Mouse (Mus musculus): Measurements from ENCODE around the gene Ntm. TPM values are rescaled to one million over a fixed set of nuclear protein-coding genes. Genes with fewer than 3 reads are reported as not detected.

Ntm gene
- polyA plus RNA-seq, 1 experiment = not detected

DNA sequence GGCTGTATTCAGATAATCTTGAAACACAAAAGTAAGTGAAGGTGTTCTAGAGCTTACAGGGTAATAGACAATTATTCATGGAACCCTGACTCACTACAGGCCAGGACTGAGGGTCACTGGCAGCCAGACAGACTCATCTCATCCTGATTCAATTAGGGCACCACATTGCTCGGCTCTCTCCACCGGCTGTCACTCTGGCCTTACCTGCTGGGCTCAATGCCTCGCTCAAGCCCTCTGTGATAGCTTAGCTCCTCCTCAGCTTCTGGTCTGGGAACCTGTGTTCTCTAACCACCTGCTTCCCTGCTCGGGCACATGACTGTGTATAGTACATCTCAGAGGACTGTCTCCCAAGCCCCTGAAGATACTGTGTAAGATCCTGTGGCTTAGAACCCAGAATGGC is 139.2 kb downstream of the Ntm start:
- Histone ChIP-seq H3ac (ENCODE audit: control insufficient read depth, insufficient read length) (no peak overlapping the region), H3K4me3 (no peak overlapping the region), H3K79me2 (ENCODE audit: control insufficient read depth, insufficient read depth) (no peaks in the 10 kb centered on the region), H3K36me3 (ENCODE audit: control insufficient read depth, insufficient read depth) (no peaks in the 10 kb centered on the region), H3K4me2 (ENCODE audit: low read depth) (no peak overlapping the region), H3K27me3 (ENCODE audit: control insufficient read depth, insufficient read depth, insufficient read length) (no peaks in the 10 kb centered on the region)
- TF ChIP-seq MAX (IDR thresholded peaks at IDR 0.05; ENCODE audit: low read depth) = no peak
- TF ChIP-seq POLR2A (IDR thresholded peaks at IDR 0.05; ENCODE audit: insufficient read length, low read depth) = no peak
- TF ChIP-seq USF1 (IDR thresholded peaks at IDR 0.05; ENCODE audit: low read depth) = no peak
- no peak for TF ChIP-seq POLR2AphosphoS2 (IDR thresholded peaks at IDR 0.05; ENCODE audit: insufficient read length, low read depth)
- TF ChIP-seq TCF12 (IDR thresholded peaks at IDR 0.05; ENCODE audit: insufficient read depth, poor library complexity, severe bottlenecking) = no peak
- no peak for TF ChIP-seq SRF (IDR thresholded peaks at IDR 0.05; ENCODE audit: control insufficient read depth, insufficient read length, low read depth)
- TF ChIP-seq MYOG (IDR thresholded peaks at IDR 0.05; ENCODE audit: control insufficient read depth in 1 of 3, insufficient read depth in 1 of 3, insufficient read length in 2 of 3, low read depth in 2 of 3) = no peak
- TF ChIP-seq REST (IDR thresholded peaks at IDR 0.05; ENCODE audit: insufficient read depth, insufficient read length) = no peak

DNA sequence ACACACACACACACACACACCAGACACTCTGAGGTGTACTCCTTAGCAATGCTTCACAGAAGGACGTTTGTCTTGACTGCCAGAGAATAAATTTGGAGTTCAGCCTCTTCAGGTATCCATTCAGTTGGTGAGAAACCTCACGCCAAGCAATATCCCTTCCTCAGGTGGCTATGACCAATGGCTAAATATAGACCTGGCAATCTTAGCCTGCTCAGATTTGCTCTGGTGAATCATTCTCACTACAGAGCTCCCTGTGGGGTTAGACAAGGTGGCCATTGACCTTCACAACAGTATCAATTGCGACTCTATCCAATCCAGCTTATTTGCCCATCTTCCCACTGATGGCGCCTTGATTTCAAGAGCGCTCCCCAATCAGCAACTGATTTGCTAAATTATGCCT is 150.3 kb downstream of the Ntm start:
- H3ac ChIP-seq (ENCODE audit: control insufficient read depth, insufficient read length) = no peak overlapping the region
- H3K4me3 ChIP-seq = no peak overlapping the region
- no peaks in the 10 kb centered on the region for H3K27me3 ChIP-seq (ENCODE audit: control insufficient read depth, insufficient read depth, insufficient read length)
- H3K4me2 ChIP-seq (ENCODE audit: low read depth) = no peak overlapping the region
- H3K36me3 ChIP-seq (ENCODE audit: control insufficient read depth, insufficient read depth) = no peaks in the 10 kb centered on the region
- H3K79me2 ChIP-seq (ENCODE audit: control insufficient read depth, insufficient read depth) = no peaks in the 10 kb centered on the region
- TF ChIP-seq MAX (IDR thresholded peaks at IDR 0.05; ENCODE audit: low read depth) (no peak), MYOG (IDR thresholded peaks at IDR 0.05; ENCODE audit: control insufficient read depth in 1 of 3, insufficient read depth in 1 of 3, insufficient read length in 2 of 3, low read depth in 2 of 3) (no peak), TCF12 (IDR thresholded peaks at IDR 0.05; ENCODE audit: insufficient read depth, poor library complexity, severe bottlenecking) (no peak), CEBPB (IDR thresholded peaks at IDR 0.05; ENCODE audit: insufficient read depth, poor library complexity, severe bottlenecking) (no peak)

DNA sequence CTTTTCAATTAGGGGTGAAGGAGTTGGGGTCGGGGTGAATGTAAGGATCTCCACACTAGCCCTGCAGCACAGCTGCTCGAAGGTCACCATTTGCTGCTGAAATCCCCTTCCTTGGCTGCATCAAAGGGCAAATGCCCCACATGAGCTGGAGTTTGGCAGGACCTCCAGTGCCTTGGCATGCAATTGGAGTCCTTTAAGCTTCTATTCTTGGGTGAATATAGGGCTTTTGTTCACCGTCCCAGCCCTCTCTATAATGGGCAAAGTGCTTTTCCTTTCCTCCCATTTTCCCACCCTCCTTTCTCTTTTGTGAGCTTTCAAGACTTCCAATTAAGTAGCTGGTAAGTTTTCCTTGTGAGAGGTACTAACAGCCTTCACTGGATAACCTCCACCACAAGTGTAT is 156.2 kb downstream of the Ntm start:
- Histone ChIP-seq H3K27me3 (ENCODE audit: control insufficient read depth, insufficient read depth, insufficient read length) (no peaks in the 10 kb centered on the region), H3K4me2 (ENCODE audit: low read depth) (no peak overlapping the region), H3K36me3 (ENCODE audit: control insufficient read depth, insufficient read depth) (no peaks in the 10 kb centered on the region), H3ac (ENCODE audit: control insufficient read depth, insufficient read length) (no peak overlapping the region), H3K4me3 (no peak overlapping the region), H3K79me2 (ENCODE audit: control insufficient read depth, insufficient read depth) (no peaks in the 10 kb centered on the region)
- TF ChIP-seq MYOG (IDR thresholded peaks at IDR 0.05; ENCODE audit: control insufficient read depth in 1 of 3, insufficient read depth in 1 of 3, insufficient read length in 2 of 3, low read depth in 2 of 3) = no peak
- TF ChIP-seq POLR2AphosphoS2 (IDR thresholded peaks at IDR 0.05; ENCODE audit: insufficient read length, low read depth) = no peak
- TF ChIP-seq MAX (IDR thresholded peaks at IDR 0.05; ENCODE audit: low read depth) = no peak
- no peak for TF ChIP-seq MYOD1 (IDR thresholded peaks at IDR 0.05; ENCODE audit: control insufficient read depth in 1 of 3, insufficient read length in 2 of 3, low read depth in 2 of 3)
- TF ChIP-seq TCF3 (IDR thresholded peaks at IDR 0.05; ENCODE audit: insufficient read length, low read depth) = no peak
- TF ChIP-seq REST (IDR thresholded peaks at IDR 0.05; ENCODE audit: insufficient read depth, insufficient read length) = no peak
- TF ChIP-seq E2F4 (IDR thresholded peaks at IDR 0.05; ENCODE audit: insufficient read depth) = no peak
- no peak for TF ChIP-seq POLR2A (IDR thresholded peaks at IDR 0.05; ENCODE audit: insufficient read length, low read depth)
- no peak for TF ChIP-seq USF1 (IDR thresholded peaks at IDR 0.05; ENCODE audit: low read depth)
- no peak for TF ChIP-seq TCF12 (IDR thresholded peaks at IDR 0.05; ENCODE audit: insufficient read depth, poor library complexity, severe bottlenecking)
- no peak for TF ChIP-seq CEBPB (IDR thresholded peaks at IDR 0.05; ENCODE audit: insufficient read depth, poor library complexity, severe bottlenecking)
- TF ChIP-seq SRF (IDR thresholded peaks at IDR 0.05; ENCODE audit: control insufficient read depth, insufficient read length, low read depth) = no peak

DNA sequence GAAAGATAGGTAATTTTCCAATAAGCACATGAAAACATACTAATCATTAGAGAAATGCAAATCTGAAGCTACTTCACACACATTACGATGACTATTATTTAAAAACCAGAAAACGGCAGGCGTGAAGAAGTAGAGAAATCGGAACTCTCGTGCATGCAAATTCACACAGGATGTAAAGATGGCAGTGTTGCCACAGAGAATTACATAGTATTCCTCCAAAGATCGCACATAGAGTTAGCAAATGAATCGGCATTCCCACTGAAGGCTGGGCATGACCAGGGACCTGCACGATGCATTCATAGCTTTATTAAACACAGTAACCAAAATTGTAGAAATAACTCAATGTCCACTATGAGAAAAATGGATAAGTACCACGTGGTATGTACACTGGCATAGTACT is 158.5 kb downstream of the Ntm start:
- TF ChIP-seq MAX (IDR thresholded peaks at IDR 0.05; ENCODE audit: low read depth) = no peak
- TF ChIP-seq MYOG (IDR thresholded peaks at IDR 0.05; ENCODE audit: control insufficient read depth in 1 of 3, insufficient read depth in 1 of 3, insufficient read length in 2 of 3, low read depth in 2 of 3) = no peak
- TF ChIP-seq MYOD1 (IDR thresholded peaks at IDR 0.05; ENCODE audit: control insufficient read depth in 1 of 3, insufficient read length in 2 of 3, low read depth in 2 of 3) = no peak
- TF ChIP-seq SRF (IDR thresholded peaks at IDR 0.05; ENCODE audit: control insufficient read depth, insufficient read length, low read depth) = no peak
- TF ChIP-seq TCF12 (IDR thresholded peaks at IDR 0.05; ENCODE audit: insufficient read depth, poor library complexity, severe bottlenecking) = no peak
- no peak for TF ChIP-seq USF1 (IDR thresholded peaks at IDR 0.05; ENCODE audit: low read depth)
- H3K27me3 ChIP-seq (ENCODE audit: control insufficient read depth, insufficient read depth, insufficient read length) = no peaks in the 10 kb centered on the region
- no peaks in the 10 kb centered on the region for H3K79me2 ChIP-seq (ENCODE audit: control insufficient read depth, insufficient read depth)
- H3ac ChIP-seq (ENCODE audit: control insufficient read depth, insufficient read length) = no peak overlapping the region
- no peak overlapping the region for H3K4me2 ChIP-seq (ENCODE audit: low read depth)
- H3K36me3 ChIP-seq (ENCODE audit: control insufficient read depth, insufficient read depth) = no peaks in the 10 kb centered on the region
- H3K4me3 ChIP-seq = no peak overlapping the region

DNA sequence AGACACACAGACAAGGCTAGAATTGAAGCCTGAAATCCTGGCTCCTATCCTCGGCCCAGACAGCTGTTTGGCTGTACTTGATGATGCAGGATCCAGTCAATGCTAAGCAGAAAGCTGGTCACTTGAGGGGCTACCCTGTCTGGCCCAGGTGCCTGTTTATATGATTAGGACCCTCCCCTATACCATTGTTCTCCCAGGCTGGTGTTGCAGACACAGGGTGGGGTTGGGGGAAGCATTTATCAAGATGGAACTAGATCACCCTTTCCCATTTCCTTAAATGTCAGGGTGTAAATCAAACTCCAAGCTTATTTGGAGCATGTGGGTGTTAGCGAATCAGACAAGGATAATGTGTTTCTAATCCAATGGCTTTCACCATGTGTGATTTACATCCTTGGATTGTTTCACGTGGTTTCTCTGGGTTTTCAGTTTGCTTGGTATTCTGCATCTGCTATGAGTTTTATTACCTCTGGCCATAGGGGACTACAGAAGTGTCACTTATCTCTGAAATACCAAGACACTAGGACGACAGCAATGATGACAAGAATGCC is 159.1 kb downstream of the Ntm start:
- Histone ChIP-seq H3K36me3 (ENCODE audit: control insufficient read depth, insufficient read depth) (no peaks in the 10 kb centered on the region), H3K4me2 (ENCODE audit: low read depth) (no peak overlapping the region), H3ac (ENCODE audit: control insufficient read depth, insufficient read length) (no peak overlapping the region), H3K4me3 (no peak overlapping the region), H3K79me2 (ENCODE audit: control insufficient read depth, insufficient read depth) (no peaks in the 10 kb centered on the region), H3K27me3 (ENCODE audit: control insufficient read depth, insufficient read depth, insufficient read length) (no peaks in the 10 kb centered on the region)
- TF ChIP-seq TCF12 (IDR thresholded peaks at IDR 0.05; ENCODE audit: insufficient read depth, poor library complexity, severe bottlenecking) (no peak), USF1 (IDR thresholded peaks at IDR 0.05; ENCODE audit: low read depth) (no peak), POLR2A (IDR thresholded peaks at IDR 0.05; ENCODE audit: insufficient read length, low read depth) (no peak), MYOD1 (IDR thresholded peaks at IDR 0.05; ENCODE audit: control insufficient read depth in 1 of 3, insufficient read length in 2 of 3, low read depth in 2 of 3) (no peak), E2F4 (IDR thresholded peaks at IDR 0.05; ENCODE audit: insufficient read depth) (no peak), REST (IDR thresholded peaks at IDR 0.05; ENCODE audit: insufficient read depth, insufficient read length) (no peak), TCF3 (IDR thresholded peaks at IDR 0.05; ENCODE audit: insufficient read length, low read depth) (no peak)
